Mouse (Mus musculus) hindbrain, embryonic 14.5 days (tissue): ENCODE measurements around the gene Arv1. TPM values are rescaled to one million over a fixed set of nuclear protein-coding genes. Genes with fewer than 3 reads are reported as not detected.

Experiments
- ATAC-seq: fragments of 200-750 bp; cut with Nextera tagmentation; 2 replicates; pipeline ENCODE4 v1.8.0; 2017; ENCODE audit warnings: moderate number of reproducible peaks, mild to moderate bottlenecking, moderate TSS enrichment, moderate library complexity; ENCODE audit not compliant: low FRiP score
- DNase-seq: peaks from one replicate; pipeline ENCODE4 v3.0.0-alpha.2; 2015; ENCODE audit warnings: low spot score
- H3K27ac ChIP-seq: fragments of 300-500 bp; sonication (generic); 2 replicates; pipeline ENCODE4 v1.5.1; 2014; ENCODE audit warnings: mild to moderate bottlenecking, moderate library complexity
- H3K27me3 ChIP-seq: fragments of 300-500 bp; sonication (generic); 2 replicates; pipeline ENCODE4 v1.6.1; 2014; ENCODE audit warnings: mild to moderate bottlenecking, low read length, mixed read lengths; ENCODE audit not compliant: control insufficient read depth, insufficient read depth
- H3K36me3 ChIP-seq: fragments of 300-500 bp; sonication (generic); replicated peaks from 2 replicates; pipeline ENCODE4 v1.6.1; 2014; ENCODE audit not compliant: control insufficient read depth, insufficient read depth
- H3K4me1 ChIP-seq: fragments of 300-500 bp; sonication (generic); replicated peaks from 2 replicates; pipeline ENCODE4 v1.6.1; 2014; ENCODE audit warnings: antibody characterized with exemption, low read length, mixed read lengths; ENCODE audit not compliant: control insufficient read depth, insufficient read depth
- H3K4me2 ChIP-seq: fragments of 300-500 bp; sonication (generic); replicated peaks from 2 replicates; pipeline ENCODE4 v1.6.1; 2014; ENCODE audit warnings: mild to moderate bottlenecking, moderate library complexity
- H3K4me3 ChIP-seq: fragments of 300-500 bp; sonication (generic); replicated peaks from 2 replicates; pipeline ENCODE4 v1.5.1; 2014; ENCODE audit warnings: mild to moderate bottlenecking, low read length
- H3K9ac ChIP-seq: fragments of 300-500 bp; sonication (generic); 2 replicates; pipeline ENCODE4 v1.6.1; 2014
- H3K9me3 ChIP-seq: fragments of 300-500 bp; sonication (generic); 2 replicates; pipeline ENCODE4 v1.6.1; 2016; ENCODE audit warnings: low read length; ENCODE audit not compliant: control insufficient read depth
- WGBS: fragments of 180-500 bp; shearing (Covaris S2); extraction: QIAGEN DNeasy Blood & Tissue Kit; methylation state at CpG from one replicate; pipeline ENCODE4 v1.1.7; 2014; 5-methylcytosine and 5-hydroxymethylcytosine counted together
- polyA plus RNA-seq: library from polyadenylated mRNA; unstranded; fragments of >200 nt; fragmentation: Nextera tagmentation; extraction: Ambion mirVana; gene quantifications from 2 replicates; pipeline ENCODE4 v1.2.1, GENCODE M21; 2014

Gene Arv1
- polyA plus RNA-seq, 1 experiment from 2014 or later: 32.0 TPM

DNA sequence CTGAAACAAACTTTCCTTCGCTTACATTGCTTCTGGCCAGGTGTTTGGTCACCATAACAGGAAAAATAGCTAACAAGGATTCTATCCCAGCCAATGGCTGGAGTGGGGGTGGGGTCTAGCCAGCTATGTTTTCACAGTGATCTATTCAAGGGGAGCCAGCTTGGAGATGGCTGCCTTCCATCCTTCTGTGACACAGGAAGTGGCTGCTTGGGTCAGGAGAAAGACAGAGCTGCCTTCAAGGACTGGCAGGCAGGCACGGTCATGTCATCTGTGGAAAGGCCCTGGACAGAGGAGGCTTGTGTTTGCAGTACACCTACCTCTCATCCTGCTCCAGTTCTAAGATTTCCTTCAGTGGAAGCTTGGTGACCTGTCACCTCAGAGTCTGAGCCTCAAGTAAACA, 50.5 kb downstream of the Arv1 start:
- H3K9me3 ChIP-seq: no peaks in the 10 kb centered on the region
- whole genome bisulfite sequencing: 69% methylated on average over 2 of the region's 2 CpGs
- no peak for ATAC-seq

DNA sequence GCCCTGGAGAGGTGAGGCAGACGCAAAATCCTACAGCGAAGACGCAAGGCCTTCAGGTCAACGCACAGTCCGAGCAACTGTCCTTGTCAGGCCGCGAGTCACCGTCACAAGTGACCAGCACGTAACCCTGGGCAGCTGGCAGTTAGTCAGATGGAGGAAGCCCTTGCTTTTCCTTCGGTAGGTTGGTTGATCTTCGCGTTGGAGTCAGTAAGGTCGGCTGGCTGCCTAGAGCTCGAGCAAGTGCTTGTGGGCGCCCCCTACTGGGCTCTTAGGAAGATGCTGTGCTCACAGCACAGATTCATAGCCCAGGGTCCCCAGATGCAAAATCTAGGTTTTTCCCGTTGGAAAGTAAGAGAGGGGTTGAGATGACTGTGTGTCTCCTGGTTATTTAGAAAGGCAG, 53.8 kb downstream of the Arv1 start:
- Histone ChIP-seq H3K27me3 (no peaks in the 10 kb centered on the region), H3K4me3 (no peak overlapping the region), H3K4me2 (peak overlapping the region; percentile 39; the same call in 1 of the 2 replicates), H3K36me3 (no peaks in the 10 kb centered on the region), H3K27ac (no peak overlapping the region), H3K9me3 (no peaks in the 10 kb centered on the region), H3K9ac (no peak overlapping the region), H3K4me1 (peaks cover 4% of the 10 kb centered on the region)
- WGBS: 15% methylated on average over 16 of the region's 16 CpGs
- no peak for ATAC-seq
- DNase-seq: peak; percentile 79

More for the DNA sequence above, 50.5 kb downstream of the Arv1 start:
- Histone ChIP-seq H3K27me3 (no peaks in the 10 kb centered on the region), H3K36me3 (no peaks in the 10 kb centered on the region), H3K27ac (no peak overlapping the region), H3K4me1 (peaks cover 3% of the 10 kb centered on the region), H3K9ac (no peak overlapping the region), H3K4me3 (no peak overlapping the region), H3K4me2 (no peak overlapping the region)
- DNase-seq: no peak

DNA sequence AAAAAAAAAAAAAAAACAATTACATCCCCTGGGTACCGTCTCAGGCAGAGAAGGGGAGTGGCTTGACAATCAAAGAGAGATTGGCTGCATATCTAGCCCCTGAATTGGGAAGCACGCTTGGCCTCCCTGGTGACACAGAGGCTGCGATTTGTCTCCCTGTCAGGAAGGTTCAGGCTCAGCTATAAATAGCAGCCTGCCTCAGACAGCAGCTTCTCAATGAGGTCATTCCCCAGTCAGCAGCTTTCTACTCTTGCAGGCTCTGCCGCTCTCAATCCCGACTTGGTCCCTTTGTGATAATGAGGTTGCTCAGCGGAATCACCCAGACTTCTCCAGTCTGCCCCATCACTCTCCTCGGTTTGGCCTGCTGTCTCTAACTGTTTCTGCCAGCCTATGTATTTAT, 58.3 kb downstream of the Arv1 start:
- Histone ChIP-seq H3K27ac (peak overlapping the region; percentile 75), H3K4me3 (no peak overlapping the region), H3K9me3 (no peaks in the 10 kb centered on the region), H3K4me2 (peak overlapping the region; percentile 23), H3K4me1 (peaks cover 13% of the 10 kb centered on the region), H3K27me3 (no peaks in the 10 kb centered on the region), H3K9ac (peak overlapping the region; percentile 52), H3K36me3 (no peaks in the 10 kb centered on the region)
- 7% methylated on average over 7 of the region's 7 CpGs for WGBS
- DNase-seq (peak; percentile 74), ATAC-seq (peak; percentile 78)

DNA sequence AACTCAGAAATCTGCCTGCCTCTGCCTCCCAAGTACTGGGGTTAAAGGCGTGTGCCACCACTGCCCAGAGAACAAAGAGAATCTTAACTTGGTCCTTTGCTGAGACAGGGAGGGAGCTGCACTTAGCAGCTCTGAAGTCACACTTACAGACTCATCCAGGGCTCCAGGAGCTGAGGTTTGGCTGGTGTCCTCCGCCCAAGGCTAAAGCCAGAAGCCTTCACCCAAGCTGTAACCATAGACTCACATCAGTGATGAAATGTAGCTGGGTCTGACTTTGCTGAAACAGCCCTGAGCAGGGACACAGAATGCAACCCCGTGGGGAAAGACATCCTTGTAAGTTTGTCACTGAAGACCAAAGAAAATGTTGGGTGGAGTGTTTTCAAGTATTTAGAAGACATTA, 60.5 kb downstream of the Arv1 start:
- H3K9ac ChIP-seq: no peak overlapping the region
- no peak overlapping the region for H3K4me3 ChIP-seq
- H3K27ac ChIP-seq: no peak overlapping the region
- no peak for ATAC-seq
- no peaks in the 10 kb centered on the region for H3K27me3 ChIP-seq
- H3K4me1 ChIP-seq: peaks cover 10% of the 10 kb centered on the region
- H3K9me3 ChIP-seq: no peaks in the 10 kb centered on the region
- H3K36me3 ChIP-seq: no peaks in the 10 kb centered on the region
- no peak for DNase-seq
- H3K4me2 ChIP-seq: no peak overlapping the region
- 78% methylated on average over 3 of the region's 3 CpGs for WGBS

DNA sequence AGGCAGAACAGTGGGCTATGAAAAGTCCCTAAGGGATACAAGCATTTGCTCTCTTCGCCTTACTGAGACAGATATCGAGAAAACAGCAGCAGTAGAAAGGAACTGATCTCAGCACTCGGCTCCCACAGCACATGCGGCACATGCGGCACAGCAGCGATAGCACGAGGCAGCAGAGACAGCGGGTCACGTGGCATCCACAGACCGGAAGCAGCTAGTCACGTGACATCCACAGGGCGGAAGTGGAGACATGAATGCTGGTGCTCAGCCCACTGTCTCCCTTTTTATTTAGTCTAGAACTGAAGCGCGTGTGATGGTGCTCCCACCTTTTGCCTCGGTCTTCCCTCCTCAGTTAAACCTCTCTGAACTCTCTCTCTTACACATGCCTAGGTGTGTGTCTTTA, 61.3 kb downstream of the Arv1 start:
- peaks cover 10% of the 10 kb centered on the region for H3K4me1 ChIP-seq

More for the DNA sequence above, 61.3 kb downstream of the Arv1 start:
- H3K4me2 ChIP-seq: no peak overlapping the region
- no peaks in the 10 kb centered on the region for H3K9me3 ChIP-seq
- H3K36me3 ChIP-seq: no peaks in the 10 kb centered on the region
- 87% methylated on average over 15 of the region's 15 CpGs for WGBS
- no peak overlapping the region for H3K9ac ChIP-seq
- ATAC-seq (no peak), DNase-seq (no peak)
- no peaks in the 10 kb centered on the region for H3K27me3 ChIP-seq
- H3K27ac ChIP-seq: no peak overlapping the region
- no peak overlapping the region for H3K4me3 ChIP-seq

Other genes starting within 250 kb of the Arv1 start
- gene Cog2, start 201.4 kb upstream of the Arv1 start, polyA plus RNA-seq: 32.5 and 34.7 TPM in 2 replicates
- 0.76 and 1.1 TPM in 2 replicates for gene Agt, start 152.4 kb upstream of the Arv1 start, polyA plus RNA-seq
- 0.11 and 0.53 TPM in 2 replicates for gene Capn9, start 146.0 kb upstream of the Arv1 start, polyA plus RNA-seq
- 26.6 and 27.3 TPM in 2 replicates for gene 2310022B05Rik, start 58.8 kb upstream of the Arv1 start, polyA plus RNA-seq
- gene Ttc13, start 156 bp upstream of the Arv1 start, polyA plus RNA-seq: 71.1 and 74.3 TPM in 2 replicates
- 1.0 and 1.2 TPM in 2 replicates for gene Fam89a, start 29.7 kb downstream of the Arv1 start, polyA plus RNA-seq
- gene Trim67, start 71.0 kb downstream of the Arv1 start, polyA plus RNA-seq: 35.8 and 39.4 TPM in 2 replicates
- gene Gnpat, start 140.9 kb downstream of the Arv1 start, polyA plus RNA-seq: 72.3 and 80.2 TPM in 2 replicates
- gene 2810004N23Rik, start 141.0 kb downstream of the Arv1 start, polyA plus RNA-seq: 18.4 and 21.0 TPM in 2 replicates
- 14.7 and 14.8 TPM in 2 replicates for gene Exoc8, start 175.6 kb downstream of the Arv1 start, polyA plus RNA-seq
- 8.2 and 9.3 TPM in 2 replicates for gene Sprtn, start 175.7 kb downstream of the Arv1 start, polyA plus RNA-seq
- 21.1 and 22.9 TPM in 2 replicates for gene Egln1, start 227.2 kb downstream of the Arv1 start, polyA plus RNA-seq